ENCODE assay signal across 26 mouse cellular contexts in the genomic region with DNA sequence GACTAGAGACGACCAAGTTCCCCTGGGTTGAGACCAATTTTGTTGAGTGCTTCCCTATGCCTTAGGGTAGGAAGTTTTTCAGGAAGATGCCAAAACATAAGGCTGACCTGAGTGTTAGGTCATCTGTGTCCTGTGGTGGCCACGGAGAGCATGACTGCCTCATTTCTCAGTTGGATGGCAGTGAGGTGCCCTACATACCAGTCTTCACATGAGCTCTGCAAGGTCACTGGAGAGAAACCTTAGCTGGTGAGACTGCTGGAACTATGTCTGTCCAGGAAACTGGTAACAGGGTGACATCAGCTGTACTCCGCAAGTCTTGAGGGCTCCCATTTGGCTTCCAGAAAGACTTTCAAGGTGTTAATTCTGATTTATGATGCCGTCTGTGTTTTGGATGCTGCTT.
"Had no signal": no experiment of that assay in that cellular context is flagged by ENCODE, and none has a peak within 500 bp of the region (broad histone marks: within the 10 kb centered on the region; RNA-seq: fewer than 3 reads in every experiment).

No protein-coding gene starts in this region.

- H3K9me3 ChIP-seq: embryonic facial prominence, embryonic 10.5 days; embryonic facial prominence, embryonic 12.5 days; embryonic facial prominence, embryonic 13.5 days; embryonic facial prominence, embryonic 15.5 days; forebrain, embryonic 10.5 days; forebrain, embryonic 12.5 days; forebrain, embryonic 13.5 days; forebrain, embryonic 15.5 days; heart, embryonic 10.5 days had no signal

- H3K36me3 ChIP-seq: embryonic facial prominence, embryonic 10.5 days; embryonic facial prominence, embryonic 12.5 days; embryonic facial prominence, embryonic 13.5 days; embryonic facial prominence, embryonic 15.5 days; forebrain, embryonic 10.5 days; forebrain, embryonic 12.5 days; forebrain, embryonic 15.5 days; heart, embryonic 10.5 days had no signal

- H3K4me1 ChIP-seq: embryonic facial prominence, embryonic 10.5 days; embryonic facial prominence, embryonic 12.5 days; embryonic facial prominence, embryonic 13.5 days; embryonic facial prominence, embryonic 15.5 days; heart, embryonic 10.5 days had no signal

- ATAC-seq: forebrain, embryonic 13.5 days; forebrain, embryonic 14.5 days; forebrain, embryonic 15.5 days; forebrain, embryonic 16.5 days; forebrain, postnatal 0 days had no signal

- H3K27ac ChIP-seq: embryonic facial prominence, embryonic 10.5 days; embryonic facial prominence, embryonic 12.5 days; embryonic facial prominence, embryonic 13.5 days; embryonic facial prominence, embryonic 15.5 days; forebrain, embryonic 10.5 days; forebrain, embryonic 12.5 days; forebrain, embryonic 13.5 days; forebrain, embryonic 15.5 days; gastrocnemius, adult 2 months; heart, embryonic 10.5 days had no signal

- H3K9ac ChIP-seq: embryonic facial prominence, embryonic 12.5 days; embryonic facial prominence, embryonic 13.5 days; embryonic facial prominence, embryonic 15.5 days; forebrain, embryonic 12.5 days; forebrain, embryonic 13.5 days; forebrain, embryonic 15.5 days; forebrain, postnatal 0 days had no signal

- H3K27me3 ChIP-seq: embryonic facial prominence, embryonic 12.5 days; embryonic facial prominence, embryonic 13.5 days; embryonic facial prominence, embryonic 15.5 days; forebrain, embryonic 15.5 days had no signal

- H3K4me2 ChIP-seq: embryonic facial prominence, embryonic 12.5 days; embryonic facial prominence, embryonic 13.5 days; embryonic facial prominence, embryonic 15.5 days; forebrain, embryonic 12.5 days; forebrain, embryonic 13.5 days; forebrain, embryonic 15.5 days had no signal

- H3K4me3 ChIP-seq: embryonic facial prominence, embryonic 10.5 days; embryonic facial prominence, embryonic 12.5 days; embryonic facial prominence, embryonic 13.5 days; embryonic facial prominence, embryonic 15.5 days; erythroblast, embryonic 14.5 days; forebrain, embryonic 10.5 days; forebrain, embryonic 12.5 days; forebrain, embryonic 13.5 days; forebrain, embryonic 15.5 days; gastrocnemius, adult 2 months; heart, embryonic 10.5 days had no signal

- DNase-seq: cerebellum, adult 9-10 months; cerebellum, adult 9-11 months; cerebellum, postnatal 10 days; cerebellum, postnatal 14 days; cerebellum, postnatal 25 days; cerebellum, postnatal 36 days; embryo, embryonic 11 days; forebrain, postnatal 0 days; gastrocnemius, adult 2 months; gastrocnemius, postnatal 10 days; gastrocnemius, postnatal 14 days; gastrocnemius, postnatal 25 days; gastrocnemius, postnatal 36 days; heart, adult 18-20 months had no signal
